Mouse (Mus musculus) Patski (cell line): ENCODE results near the gene Tmem140. TPM values are rescaled to one million over a fixed set of nuclear protein-coding genes. Genes with fewer than 3 reads are reported as not detected.

Source experiments
- ATAC-seq: fragments of 100-300 bp; one replicate; pipeline ENCODE4 v1.8.0; 2021
- CTCF ChIA-PET: fragments of 350-600 bp; sonication (Branson Sonifier 250); formaldehyde crosslinking; loops from one replicate; lab custom pipeline; 2022; ENCODE audit warnings: inconsistent platforms; lab: Charles Lee
- POLR2A ChIA-PET: fragments of 350-600 bp; sonication (Branson Sonifier 250); formaldehyde crosslinking; loops from one replicate; lab custom pipeline; 2022; ENCODE audit warnings: antibody characterized with exemption, inconsistent platforms; lab: Charles Lee
- DNase-seq: peaks from one replicate; pipeline ENCODE4 v3.0.0-alpha.2; 2011; ENCODE audit warnings: low read depth, low spot score
- H3K27me3 ChIP-seq: fragments of 371-371 bp; one replicate; pipeline ENCODE4 v1.5.1; 2021
- CTCF ChIP-seq: fragments of 100-300 bp; IDR thresholded peaks from one replicate; pipeline ENCODE4 v1.5.1; 2021
- in situ Hi-C: fragments of 300-500 bp; cut with MboI; formaldehyde crosslinking; loops from 3 replicates; pipeline ENCODE4 v1.11.1; 2018; ENCODE audit warnings: low pct_unique_long_range_greater_than_20kb, mixed read lengths
- polyA plus RNA-seq: library from polyadenylated mRNA; unstranded; gene quantifications from one replicate; pipeline ENCODE4 v1.2.3, GENCODE M21; 2021

The Tmem140 gene
- 16.9 TPM for polyA plus RNA-seq

DNA sequence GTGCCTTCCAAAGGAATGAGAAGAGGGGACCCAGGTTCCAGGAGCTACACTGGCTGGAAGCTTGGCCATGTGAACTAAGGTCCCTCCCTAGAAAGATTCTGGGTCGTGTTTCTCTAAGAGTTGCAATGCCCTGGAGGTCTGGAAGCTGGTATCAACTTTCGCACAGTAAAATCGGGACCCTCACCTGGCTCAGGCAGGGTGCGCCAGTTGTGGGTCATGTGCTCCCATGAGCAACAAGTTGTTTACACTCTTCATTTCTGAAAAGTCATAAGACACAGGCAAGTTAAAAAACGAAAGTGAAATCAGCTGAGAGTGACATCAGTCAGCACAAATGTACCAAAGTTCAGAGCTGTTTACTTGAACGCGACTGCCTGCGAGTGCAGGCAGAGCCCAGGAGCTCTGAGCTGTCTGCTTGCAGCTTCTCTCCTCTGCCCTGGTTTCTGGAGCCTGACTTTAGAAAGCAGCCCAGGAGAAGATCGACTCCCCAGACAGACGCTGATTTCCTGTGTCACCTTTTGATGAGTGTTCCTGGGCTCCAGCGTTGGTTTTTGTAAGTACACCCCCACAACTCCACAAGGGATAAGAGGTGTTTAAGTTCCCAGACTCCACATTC lies at the start of gene Tmem140:
Gene Tmem140 (plus strand): TSS at position 356 of the 613 bp plus-strand sequence.
- in situ Hi-C loops, result no loop called here
- TF ChIP-seq CTCF, result no peak
- POLR2A ChIA-PET, result interaction anchor here (0.8 to 1.3 kb wide), 3 partner anchors 15 to 264 kb away, joined by 3 to 6 read pairs (median 3); partner anchors contain the start of genes Agbl3 and Cyren
- DNase-seq (peak; percentile 44), ATAC-seq (peak; percentile 66)
- CTCF ChIA-PET, result interaction anchor here (0.9 to 1.3 kb wide), 2 partner anchors 15 to 380 kb away, joined by 3 to 8 read pairs; partner anchors contain the start of gene Cyren
- no peaks in the 10 kb centered on the region for H3K27me3 ChIP-seq

DNA sequence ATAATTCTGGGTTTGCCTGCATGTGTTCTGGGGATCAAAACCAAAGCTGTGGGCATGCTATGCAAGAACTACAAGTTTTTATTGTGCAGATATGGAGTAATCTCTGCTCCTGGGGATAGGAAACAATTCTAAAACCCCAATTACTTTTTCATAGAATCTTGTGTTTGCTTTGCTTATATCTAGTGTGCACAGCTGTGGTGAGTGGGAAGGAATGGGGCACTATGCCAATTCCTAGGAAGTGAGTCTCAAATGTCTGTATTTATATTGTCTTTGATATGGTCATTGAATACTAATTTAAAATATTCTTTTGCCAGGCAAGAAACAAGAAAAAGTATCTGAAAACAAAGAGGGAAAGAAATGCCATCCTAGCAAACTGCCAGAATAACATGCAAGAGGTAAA lies 38.5 kb upstream of the Tmem140 start:
- no peak for TF ChIP-seq CTCF
- ATAC-seq, result no peak
- in situ Hi-C loops, result no loop called here
- POLR2A ChIA-PET, result no interaction called here
- no peaks in the 10 kb centered on the region for H3K27me3 ChIP-seq
- CTCF ChIA-PET, result no interaction called here
- no peak for DNase-seq

DNA sequence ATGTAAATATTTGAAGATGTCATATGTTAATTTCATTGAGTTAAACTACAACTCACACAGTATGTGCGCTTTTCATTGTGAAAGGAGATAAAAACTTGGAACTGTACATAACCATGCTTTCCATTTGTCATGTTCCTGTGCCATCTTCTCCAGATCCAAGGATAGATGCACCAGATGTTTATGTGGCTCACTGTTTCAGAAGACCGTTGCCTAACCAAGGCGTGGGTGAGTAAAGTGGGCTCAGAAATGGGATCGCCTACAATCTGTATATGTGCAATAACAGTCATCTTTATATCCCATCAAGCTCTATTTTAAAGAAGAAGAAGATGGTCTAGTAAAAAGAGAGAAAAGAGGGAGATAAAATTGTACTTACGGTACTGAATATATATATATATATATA lies 30.6 kb upstream of the Tmem140 start:
- ATAC-seq (no peak), DNase-seq (no peak)
- no peak for TF ChIP-seq CTCF
- POLR2A ChIA-PET, result no interaction called here
- CTCF ChIA-PET, result no interaction called here
- in situ Hi-C loops, result no loop called here
- no peaks in the 10 kb centered on the region for H3K27me3 ChIP-seq

DNA sequence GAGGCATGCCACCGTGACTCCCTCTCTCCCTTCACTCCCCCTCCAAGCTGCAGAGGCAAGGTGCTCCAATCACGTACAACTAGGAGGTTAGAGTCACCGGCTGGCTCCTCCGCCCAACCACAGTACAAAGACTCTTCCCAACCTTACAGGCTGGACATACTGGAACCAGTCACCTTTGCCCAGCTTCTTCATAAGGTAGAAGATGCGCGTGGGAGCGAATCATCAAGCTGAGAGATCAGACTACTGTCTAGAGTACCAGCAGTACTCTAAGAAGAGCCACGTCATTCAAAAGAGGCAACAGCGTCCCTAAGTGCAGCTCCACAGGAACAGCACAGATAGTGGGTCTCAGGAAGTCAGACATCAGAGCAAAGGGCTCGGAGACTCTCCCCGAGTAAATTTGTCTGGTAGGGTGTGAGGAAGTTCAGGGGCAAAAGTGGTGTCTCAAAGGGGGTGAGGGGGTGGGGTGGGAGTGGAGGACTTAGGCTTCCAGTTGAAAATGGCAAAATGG lies 1.3 kb upstream of the Tmem140 start:
- DNase-seq, result no peak
- POLR2A ChIA-PET, result interaction anchor here (1.3 kb wide), 1 partner anchor 81 kb away, joined by 6 read pairs; the partner anchor contains the start of gene Agbl3
- H3K27me3 ChIP-seq, result no peaks in the 10 kb centered on the region
- ATAC-seq, result no peak
- CTCF ChIA-PET, result no interaction called here
- in situ Hi-C loops, result no loop called here
- TF ChIP-seq CTCF, result no peak

DNA sequence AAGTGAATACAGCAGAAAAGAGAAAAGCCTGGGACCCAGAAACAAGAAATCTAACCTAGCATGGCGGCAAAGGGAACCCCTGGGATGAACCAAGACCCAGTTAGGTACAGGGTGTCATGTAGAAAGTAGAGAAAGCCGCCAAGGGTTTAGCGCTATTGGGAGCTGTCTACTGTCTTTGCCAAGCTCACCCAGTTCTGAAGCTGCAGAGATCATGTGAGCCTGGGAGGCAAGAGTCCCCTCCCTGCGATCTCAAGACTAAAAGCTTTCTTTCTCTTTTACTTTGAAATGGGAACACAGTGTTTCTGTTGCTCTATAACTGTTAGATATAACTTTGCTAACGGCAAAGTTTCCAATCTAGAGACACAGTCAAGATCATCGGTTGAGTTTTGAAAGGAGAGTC lies 565 bp upstream of the Tmem140 start:
- ATAC-seq, result peak; percentile 44
- TF ChIP-seq CTCF, result no peak
- no peak for DNase-seq
- ChIA-PET CTCF (interaction anchor here (0.9 to 1.3 kb wide), 2 partner anchors 15 to 379 kb away, joined by 3 to 8 read pairs; partner anchors contain the start of gene Cyren), POLR2A (interaction anchor here (0.8 to 1.3 kb wide), 3 partner anchors 15 to 263 kb away, joined by 3 to 6 read pairs (median 3); partner anchors contain the start of genes Agbl3 and Cyren)
- in situ Hi-C loops, result no loop called here
- H3K27me3 ChIP-seq, result no peaks in the 10 kb centered on the region

DNA sequence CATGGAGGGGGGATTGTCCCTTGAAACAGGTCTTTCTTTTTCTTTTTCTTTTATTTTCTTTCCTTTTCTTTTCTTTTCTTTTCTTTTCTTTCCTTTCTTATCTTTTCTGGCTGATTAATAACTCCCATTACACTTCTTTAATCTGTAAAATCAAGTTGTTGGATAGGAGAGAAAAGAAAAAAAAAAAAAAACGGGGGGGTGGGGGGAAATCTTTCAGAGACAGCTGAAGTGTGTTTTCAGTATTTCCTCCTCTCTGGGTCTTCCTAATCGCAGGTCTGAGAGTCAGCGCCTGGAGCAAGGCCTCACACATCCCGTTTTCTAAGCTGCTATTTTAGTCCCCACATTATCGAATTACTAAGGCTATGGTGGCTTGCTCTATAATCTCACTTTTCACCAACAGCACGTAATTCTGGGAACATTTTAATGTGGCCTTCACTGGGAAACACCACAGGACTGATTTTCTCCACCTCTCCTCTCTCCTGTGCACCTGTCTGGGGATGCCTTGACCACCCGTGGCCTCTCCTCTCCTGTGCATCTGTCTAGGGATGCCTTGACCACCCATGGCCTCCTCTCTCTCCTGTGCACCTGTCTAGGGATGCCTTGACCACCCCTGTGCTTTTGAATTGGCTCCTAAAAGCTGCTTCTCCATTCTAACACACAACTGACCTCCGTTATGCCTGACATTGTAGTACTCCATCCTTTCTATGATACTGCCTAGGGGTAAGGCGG lies 1.0 kb downstream of the Tmem140 start:
- DNase-seq (no peak), ATAC-seq (no peak)
- in situ Hi-C loops, result no loop called here
- CTCF ChIA-PET, result interaction anchor here (1.1 kb wide), 4 partner anchors 8 to 104 kb away, joined by 3 to 4 read pairs (median 3); no protein-coding TSS in a partner anchor
- no peak for TF ChIP-seq CTCF
- no peaks in the 10 kb centered on the region for H3K27me3 ChIP-seq
- POLR2A ChIA-PET, result interaction anchor here (0.5 kb wide), 1 partner anchor 96 kb away, joined by 3 read pairs; no protein-coding TSS in a partner anchor

DNA sequence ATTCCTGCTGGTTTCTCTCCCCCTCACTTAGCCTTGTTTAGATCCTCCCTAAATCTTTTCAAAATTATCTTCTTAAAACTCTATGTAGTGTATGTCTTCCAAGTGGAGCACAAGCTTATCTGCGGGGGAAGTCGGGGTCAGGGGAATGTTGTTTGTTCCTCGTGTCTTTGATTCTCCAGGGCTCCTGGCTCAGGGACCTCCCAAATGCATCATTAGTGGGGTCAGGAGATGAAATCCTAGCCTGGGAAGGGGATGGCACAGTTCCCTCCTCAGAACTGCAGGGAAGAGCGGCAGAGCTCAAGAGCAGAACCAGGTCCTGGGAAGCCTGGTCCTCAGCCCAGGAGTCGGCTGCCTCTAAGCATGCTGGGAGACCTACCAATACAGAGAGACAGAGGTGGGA lies 2.3 kb downstream of the Tmem140 start:
- CTCF ChIA-PET, result interaction anchor here (1.1 to 1.5 kb wide), 4 partner anchors 8 to 353 kb away, joined by 3 read pairs; no protein-coding TSS in a partner anchor
- POLR2A ChIA-PET, result interaction anchor here (0.6 to 0.7 kb wide), 3 partner anchors 13 to 360 kb away, joined by 3 to 5 read pairs (median 3); partner anchors contain the start of gene Cyren
- DNase-seq, result no peak
- ATAC-seq, result no peak
- no peaks in the 10 kb centered on the region for H3K27me3 ChIP-seq
- in situ Hi-C loops, result no loop called here
- no peak for TF ChIP-seq CTCF

DNA sequence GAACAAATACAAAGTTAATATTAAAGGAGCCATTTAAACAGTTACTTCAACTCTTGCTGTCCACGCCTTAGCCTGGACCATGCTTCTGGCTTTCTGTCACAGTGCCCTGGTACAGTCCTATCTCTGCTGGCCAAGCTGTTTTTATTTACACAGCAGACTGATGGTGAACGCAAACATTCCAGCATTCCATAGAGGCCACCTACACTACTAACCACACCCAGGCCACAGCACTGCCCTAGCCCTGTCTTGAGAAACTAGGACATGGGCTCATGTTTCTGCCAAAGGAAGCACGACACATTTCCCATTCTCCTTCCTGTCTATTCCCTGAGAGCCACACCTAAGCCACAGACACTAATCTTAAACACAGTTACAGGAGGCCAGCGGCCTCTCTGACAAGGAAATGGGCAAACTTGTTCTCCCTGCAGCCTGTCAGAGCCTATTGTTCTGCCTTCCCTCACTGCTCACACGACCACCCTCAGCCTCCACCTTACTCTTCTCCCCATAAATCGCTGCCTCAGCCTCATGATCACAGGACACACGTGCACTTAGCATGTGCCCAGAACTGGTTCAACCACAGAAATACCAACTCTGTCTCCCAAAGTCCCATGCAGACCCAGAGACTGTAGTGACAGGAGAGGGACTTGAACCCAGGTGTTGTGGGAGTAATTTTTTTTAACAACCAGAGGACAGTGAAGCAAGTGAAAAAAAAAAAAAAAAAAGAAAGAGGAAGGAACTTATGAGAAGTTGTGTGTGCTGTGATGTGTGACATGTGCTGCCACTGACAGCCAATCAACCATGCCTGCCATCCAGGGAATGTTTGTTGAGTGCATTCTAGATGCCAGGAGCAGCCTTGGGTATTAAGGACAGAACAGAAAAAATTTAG lies 3.0 kb downstream of the Tmem140 start:
- H3K27me3 ChIP-seq, result no peaks in the 10 kb centered on the region
- POLR2A ChIA-PET, result interaction anchor here (0.6 to 0.7 kb wide), 2 partner anchors 20 to 35 kb away, joined by 3 read pairs; no protein-coding TSS in a partner anchor
- DNase-seq (no peak), ATAC-seq (no peak)
- in situ Hi-C loops, result no loop called here
- CTCF ChIA-PET, result interaction anchor here (1.5 kb wide), 1 partner anchor 354 kb away, joined by 3 read pairs; no protein-coding TSS in a partner anchor
- no peak for TF ChIP-seq CTCF

DNA sequence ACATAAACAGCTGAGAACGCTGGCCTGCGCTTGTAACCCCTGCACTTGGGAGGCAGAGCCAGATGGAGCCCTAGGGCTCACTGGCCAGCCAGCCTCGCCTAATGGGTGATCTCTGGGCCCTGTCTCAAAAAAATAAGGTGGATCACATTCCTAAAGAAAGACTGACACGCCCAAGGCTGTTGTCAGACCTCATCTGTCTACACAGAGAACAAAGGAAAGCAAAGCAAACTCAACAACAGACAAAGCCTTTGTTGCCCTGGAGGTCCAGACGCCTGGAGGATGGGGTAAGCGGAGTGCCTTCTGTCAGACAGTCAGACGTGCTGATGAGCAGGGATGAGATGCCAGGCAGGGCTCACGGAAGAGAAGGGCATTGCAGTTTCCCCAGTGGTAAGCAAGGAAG lies 3.8 kb downstream of the Tmem140 start:
- DNase-seq (no peak), ATAC-seq (no peak)
- in situ Hi-C loops, result no loop called here

More for the DNA sequence above, 3.8 kb downstream of the Tmem140 start:
- TF ChIP-seq CTCF, result no peak
- ChIA-PET POLR2A (interaction anchor here (0.6 kb wide), 1 partner anchor 34 kb away, joined by 3 read pairs; no protein-coding TSS in a partner anchor), CTCF (interaction anchor here (1.5 kb wide), 1 partner anchor 355 kb away, joined by 3 read pairs; no protein-coding TSS in a partner anchor)
- H3K27me3 ChIP-seq, result no peaks in the 10 kb centered on the region
